Mouse (Mus musculus) heart, embryonic 14.5 days (tissue): ENCODE measurements around the gene Prkag2. TPM values are rescaled to one million over a fixed set of nuclear protein-coding genes. Genes with fewer than 3 reads are reported as not detected.

Source experiments
- ATAC-seq: fragments of 200-750 bp; cut with Nextera tagmentation; 2 replicates; pipeline ENCODE4 v1.8.0; 2017; ENCODE audit warnings: low read depth, moderate TSS enrichment; ENCODE audit not compliant: insufficient number of reproducible peaks, insufficient read depth, low FRiP score
- H3K27ac ChIP-seq, 2 experiments: fragments of 200-500 bp in 1 of 2; fragments of 300-500 bp in 1 of 2; sonication (generic) in 1 of 2; replicated peaks in 1 of 2; 2 replicates each; pipeline ENCODE4 v1.5.1; 2012 to 2014; ENCODE audit warnings: low read depth in 2 of 2, low read length in 2 of 2, control low read depth in 1 of 2, mild to moderate bottlenecking in 1 of 2, mixed read lengths in 1 of 2; ENCODE audit not compliant: control insufficient read depth in 1 of 2, insufficient read depth in 1 of 2
- H3K27me3 ChIP-seq: fragments of 300-500 bp; sonication (generic); 2 replicates; pipeline ENCODE4 v1.6.1; 2014; ENCODE audit warnings: mild to moderate bottlenecking, low read length, control low read depth; ENCODE audit not compliant: control insufficient read depth, insufficient read depth
- H3K36me3 ChIP-seq: fragments of 300-500 bp; sonication (generic); 2 replicates; pipeline ENCODE4 v1.6.1; 2014; ENCODE audit warnings: mild to moderate bottlenecking, control low read depth, low read length, mixed read lengths; ENCODE audit not compliant: control insufficient read depth, insufficient read depth
- H3K4me1 ChIP-seq, 2 experiments: fragments of 200-500 bp in 1 of 2; fragments of 300-500 bp in 1 of 2; sonication (generic) in 1 of 2; 2 replicates each; pipeline ENCODE4 v1.6.1; 2012 to 2014; ENCODE audit warnings: low read length in 2 of 2, control low read depth in 1 of 2, mixed read lengths in 1 of 2; ENCODE audit not compliant: control insufficient read depth in 2 of 2, insufficient read depth in 2 of 2
- H3K4me2 ChIP-seq: fragments of 300-500 bp; sonication (generic); 2 replicates; pipeline ENCODE4 v1.6.1; 2014; ENCODE audit warnings: mild to moderate bottlenecking, low read length
- H3K4me3 ChIP-seq, 2 experiments: fragments of 200-500 bp in 1 of 2; fragments of 300-500 bp in 1 of 2; sonication (generic) in 1 of 2; 2 replicates each; pipeline ENCODE4 v1.5.1; 2012 to 2014; ENCODE audit warnings: low read length in 2 of 2, mild to moderate bottlenecking in 2 of 2, control low read depth in 1 of 2, low read depth in 1 of 2, moderate library complexity in 1 of 2; ENCODE audit not compliant: control insufficient read depth in 1 of 2, insufficient read depth in 1 of 2
- H3K9ac ChIP-seq: fragments of 300-500 bp; sonication (generic); 2 replicates; pipeline ENCODE4 v1.6.1; 2014; ENCODE audit warnings: mild to moderate bottlenecking, low read length
- H3K9me3 ChIP-seq: fragments of 300-500 bp; sonication (generic); 2 replicates; pipeline ENCODE4 v1.6.1; 2016; ENCODE audit warnings: low read length, control low read depth; ENCODE audit not compliant: control insufficient read depth
- WGBS: fragments of 180-500 bp; shearing (Covaris S2); extraction: QIAGEN DNeasy Blood & Tissue Kit; methylation state at CpG from one replicate; pipeline ENCODE4 v1.1.7; 2014; 5-methylcytosine and 5-hydroxymethylcytosine counted together
- polyA plus RNA-seq: library from polyadenylated mRNA; unstranded; fragments of >200 nt; fragmentation: Nextera tagmentation; extraction: Ambion mirVana; gene quantifications from 2 replicates; pipeline ENCODE4 v1.2.1, GENCODE M21; 2014

Prkag2 gene
- polyA plus RNA-seq, 1 experiment from 2014 or later = 120 TPM

GRCm38 (mm10) chr5:24969241-24969880 lies 131.1 kb downstream of the Prkag2 start:
- H3K4me2 ChIP-seq = no peak overlapping the region; the same call in 1 of the 2 replicates
- 51% methylated on average over 11 of the region's 11 CpGs for WGBS
- H3K9me3 ChIP-seq = no peaks in the 10 kb centered on the region
- no peaks in the 10 kb centered on the region for H3K27me3 ChIP-seq
- no peaks in the 10 kb centered on the region for H3K36me3 ChIP-seq
- H3K9ac ChIP-seq = no peak overlapping the region
- no peak for ATAC-seq
- H3K27ac ChIP-seq = 0 out of 4 replicates have a peak overlapping the region, but pooled peaks of 1 of the 2 experiments have one; percentile 4
- H3K4me3 ChIP-seq = no peak overlapping the region
- peaks cover 26 to 34% of the 10 kb centered on the region in 2 experiments for H3K4me1 ChIP-seq

- H3K9ac ChIP-seq = peak overlapping the region; percentile 25; the same call in 1 of the 2 replicates
- H3K9me3 ChIP-seq = no peaks in the 10 kb centered on the region
- peak overlapping the region; percentile 24 for H3K4me2 ChIP-seq
- peaks cover 27 to 35% of the 10 kb centered on the region in 2 experiments for H3K4me1 ChIP-seq
- H3K27me3 ChIP-seq = no peaks in the 10 kb centered on the region
- ATAC-seq = no peak
- WGBS = 6% methylated on average over 8 of the region's 8 CpGs
- no peaks in the 10 kb centered on the region for H3K36me3 ChIP-seq
- no peak overlapping the region for H3K4me3 ChIP-seq
- H3K27ac ChIP-seq = no peak overlapping the region
Observed at GRCm38 (mm10) chr5:24968792-24969191, 131.7 kb downstream of the Prkag2 start.

- Histone ChIP-seq H3K9me3 (no peaks in the 10 kb centered on the region), H3K27me3 (no peaks in the 10 kb centered on the region), H3K4me2 (no peak overlapping the region), H3K9ac (no peak overlapping the region; the same call in 1 of the 2 replicates), H3K27ac (no peak overlapping the region), H3K4me3 (no peak overlapping the region), H3K4me1 (peaks cover 25 to 35% of the 10 kb centered on the region in 2 experiments), H3K36me3 (no peaks in the 10 kb centered on the region)
- WGBS = 34% methylated on average over 7 of the region's 7 CpGs
- ATAC-seq = no peak
Observed at GRCm38 (mm10) chr5:24967898-24968535, 132.4 kb downstream of the Prkag2 start.

- H3K27me3 ChIP-seq = no peaks in the 10 kb centered on the region
- WGBS = 48% methylated on average over 4 of the region's 4 CpGs
- no peak overlapping the region; a peak in 2 of 4 replicates for H3K27ac ChIP-seq
- no peak overlapping the region for H3K9ac ChIP-seq
- H3K4me1 ChIP-seq = peaks cover 17 to 35% of the 10 kb centered on the region in 2 experiments
- H3K4me3 ChIP-seq = no peak overlapping the region
- no peak overlapping the region for H3K4me2 ChIP-seq
- ATAC-seq = peak; percentile 67
- H3K36me3 ChIP-seq = no peaks in the 10 kb centered on the region
- no peaks in the 10 kb centered on the region for H3K9me3 ChIP-seq
Observed at GRCm38 (mm10) chr5:24963776-24964175, 136.7 kb downstream of the Prkag2 start.

- H3K9me3 ChIP-seq = no peaks in the 10 kb centered on the region
- no peak overlapping the region for H3K4me3 ChIP-seq
- H3K27ac ChIP-seq = no peak overlapping the region
- ATAC-seq = no peak
- H3K36me3 ChIP-seq = no peaks in the 10 kb centered on the region
- WGBS = 89% methylated on average over 5 of the region's 5 CpGs
- H3K27me3 ChIP-seq = no peaks in the 10 kb centered on the region
- H3K9ac ChIP-seq = no peak overlapping the region
- H3K4me2 ChIP-seq = no peak overlapping the region
- H3K4me1 ChIP-seq = peaks cover 9 to 27% of the 10 kb centered on the region in 2 experiments; a peak in 3 of 4 replicates
Observed at GRCm38 (mm10) chr5:24960791-24961190, 139.7 kb downstream of the Prkag2 start.

- 39% methylated on average over 3 of the region's 3 CpGs for WGBS
- no peak overlapping the region for H3K9ac ChIP-seq
- no peak overlapping the region for H3K4me3 ChIP-seq
- no peaks in the 10 kb centered on the region for H3K36me3 ChIP-seq
- peaks cover 9 to 27% of the 10 kb centered on the region in 2 experiments; a peak in 3 of 4 replicates for H3K4me1 ChIP-seq
- H3K27me3 ChIP-seq = no peaks in the 10 kb centered on the region
- H3K9me3 ChIP-seq = no peaks in the 10 kb centered on the region
- no peak overlapping the region for H3K4me2 ChIP-seq
- H3K27ac ChIP-seq = no peak overlapping the region
- no peak for ATAC-seq
Observed at GRCm38 (mm10) chr5:24959758-24960157, 140.7 kb downstream of the Prkag2 start.

- Histone ChIP-seq H3K4me3 (no peak overlapping the region), H3K9me3 (no peaks in the 10 kb centered on the region), H3K4me1 (peaks cover 3 to 19% of the 10 kb centered on the region in 2 experiments; a peak in 3 of 4 replicates), H3K36me3 (no peaks in the 10 kb centered on the region), H3K27me3 (no peaks in the 10 kb centered on the region), H3K9ac (no peak overlapping the region), H3K4me2 (no peak overlapping the region), H3K27ac (no peak overlapping the region)
- 69% methylated on average over 5 of the region's 5 CpGs for WGBS
- ATAC-seq = no peak
Observed at GRCm38 (mm10) chr5:24958596-24958995, 141.8 kb downstream of the Prkag2 start.
